Mouse (Mus musculus) olfactory bulb, adult 2 months (tissue): ENCODE results near the gene Spink8.

Experiments used
- CTCF ChIP-seq: fragments of 200-500 bp; IDR thresholded peaks from 2 replicates; pipeline ENCODE4 v1.5.1; 2012; ENCODE audit warnings: low read depth, mild to moderate bottlenecking, low read length, moderate library complexity; ENCODE audit not compliant: insufficient read depth
- POLR2A ChIP-seq: fragments of 200-500 bp; IDR thresholded peaks from 2 replicates; pipeline ENCODE4 v1.6.1; 2012; ENCODE audit warnings: mild to moderate bottlenecking, low read depth, low read length, moderate library complexity; ENCODE audit not compliant: insufficient read depth

GRCm38 (mm10) chr9:109813424-109813823 is 1.3 kb downstream of the Spink8 start:
- no peak for TF ChIP-seq CTCF
- TF ChIP-seq POLR2A, result no peak
